Mouse (Mus musculus): ENCODE results near the gene Hdac10. TPM values are rescaled to one million over a fixed set of nuclear protein-coding genes. Genes with fewer than 3 reads are reported as not detected.

Gene Hdac10
- total RNA-seq (2021): 10 to 100 TPM; 15.2 to 15.8 TPM
- long read RNA-seq, experiment 1, partial matches to known transcripts: 2 of 30 reads
- long read RNA-seq, experiment 1, other reads (novel, unspliced or antisense): 25 of 30 reads
- long read RNA-seq, experiment 2, partial matches to known transcripts: 1 of 18 reads
- long read RNA-seq, experiment 2, other reads (novel, unspliced or antisense): 16 of 18 reads

DNA sequence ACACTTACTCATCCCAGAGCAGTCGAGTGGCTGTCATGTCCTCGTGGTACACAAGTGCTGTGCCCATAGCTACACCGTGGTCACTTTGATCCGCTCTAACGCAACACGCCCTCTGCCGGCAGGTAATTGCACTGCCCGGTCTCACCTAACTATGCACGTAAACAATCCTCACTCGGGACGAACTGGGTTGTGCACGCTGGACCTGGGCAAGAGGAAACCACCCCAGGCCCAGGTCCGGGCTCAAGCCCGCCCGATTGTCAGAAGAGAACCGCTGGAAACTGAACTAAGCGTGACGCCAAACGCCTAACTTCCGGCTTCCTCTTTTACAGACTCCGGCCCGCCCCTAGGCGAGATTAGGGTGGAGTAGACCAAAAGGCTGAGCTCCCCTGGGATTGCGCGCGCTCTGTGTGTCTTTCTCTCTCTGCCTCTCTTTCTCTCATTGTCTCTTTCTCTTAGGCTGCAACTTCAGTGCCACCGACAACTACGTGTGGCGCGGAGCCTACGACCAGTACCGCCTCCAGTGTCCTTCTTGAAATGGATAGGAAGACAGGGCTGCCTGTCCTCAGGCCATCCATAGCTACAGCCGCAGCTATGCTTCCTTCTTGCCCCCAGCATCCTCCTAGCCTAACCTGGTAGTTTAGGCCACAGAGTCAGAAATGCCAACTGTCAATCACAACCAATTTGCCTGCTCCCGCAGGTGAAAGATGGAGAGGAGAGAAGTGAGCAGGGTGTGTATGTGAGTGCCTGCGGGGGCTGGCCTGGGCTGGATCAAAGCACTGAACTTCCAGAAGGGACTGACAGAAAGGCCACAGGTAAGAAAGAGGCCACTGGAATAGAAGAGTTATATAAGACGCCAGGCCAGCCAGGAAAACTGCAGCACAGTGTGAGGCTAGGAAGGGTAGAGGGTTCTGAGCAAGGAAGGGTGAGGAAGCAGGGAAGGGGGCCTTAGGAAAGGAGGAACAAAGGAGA is at the start of gene Hdac10:
Gene Hdac10, minus strand, starts transcription at position 319 of the 969 bp plus-strand sequence.
- DNase-seq (ENCODE audit: low spot score in 2 of 2): peak; percentile 85 to 87

DNA sequence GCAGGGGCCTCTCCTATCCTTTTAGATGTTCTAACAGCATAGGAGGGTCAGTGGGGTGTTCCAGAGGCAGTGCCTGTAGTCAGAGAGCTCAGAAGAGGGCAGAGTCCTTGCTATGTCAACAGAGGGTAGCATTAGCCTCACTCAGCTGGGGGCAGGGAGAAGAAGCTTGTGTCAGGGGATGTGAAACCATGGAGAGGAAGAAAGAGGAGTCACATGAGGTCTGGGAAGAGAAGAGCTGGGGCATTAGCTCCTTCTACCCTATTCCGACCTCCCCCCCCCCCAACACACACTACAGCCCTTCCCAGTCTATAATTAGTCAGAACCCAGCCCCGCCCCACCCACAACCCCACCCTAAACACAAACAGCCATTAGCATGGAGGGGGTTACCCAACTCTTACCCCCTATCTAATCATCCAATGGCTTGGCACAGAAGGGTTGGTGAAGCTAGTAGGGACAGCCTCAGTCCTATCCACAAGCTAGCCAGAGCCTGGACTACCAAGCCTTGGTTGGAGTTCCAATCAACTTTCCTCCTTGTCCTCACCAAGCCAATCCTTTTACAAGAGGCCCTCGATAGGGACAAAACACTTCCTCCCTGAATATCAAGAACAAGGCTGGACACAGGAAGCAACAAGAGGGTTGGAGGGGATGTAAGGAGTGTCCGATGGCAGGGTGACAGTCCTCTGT is 49.2 kb upstream of the Hdac10 start:
- no peak for DNase-seq (ENCODE audit: low spot score in 2 of 2)

GRCm38 (mm10) chr15:89177121-89177520 is 48.6 kb upstream of the Hdac10 start:
- DNase-seq (ENCODE audit: low spot score in 2 of 2): peak in 1 of 2 experiments; percentile 31

DNA sequence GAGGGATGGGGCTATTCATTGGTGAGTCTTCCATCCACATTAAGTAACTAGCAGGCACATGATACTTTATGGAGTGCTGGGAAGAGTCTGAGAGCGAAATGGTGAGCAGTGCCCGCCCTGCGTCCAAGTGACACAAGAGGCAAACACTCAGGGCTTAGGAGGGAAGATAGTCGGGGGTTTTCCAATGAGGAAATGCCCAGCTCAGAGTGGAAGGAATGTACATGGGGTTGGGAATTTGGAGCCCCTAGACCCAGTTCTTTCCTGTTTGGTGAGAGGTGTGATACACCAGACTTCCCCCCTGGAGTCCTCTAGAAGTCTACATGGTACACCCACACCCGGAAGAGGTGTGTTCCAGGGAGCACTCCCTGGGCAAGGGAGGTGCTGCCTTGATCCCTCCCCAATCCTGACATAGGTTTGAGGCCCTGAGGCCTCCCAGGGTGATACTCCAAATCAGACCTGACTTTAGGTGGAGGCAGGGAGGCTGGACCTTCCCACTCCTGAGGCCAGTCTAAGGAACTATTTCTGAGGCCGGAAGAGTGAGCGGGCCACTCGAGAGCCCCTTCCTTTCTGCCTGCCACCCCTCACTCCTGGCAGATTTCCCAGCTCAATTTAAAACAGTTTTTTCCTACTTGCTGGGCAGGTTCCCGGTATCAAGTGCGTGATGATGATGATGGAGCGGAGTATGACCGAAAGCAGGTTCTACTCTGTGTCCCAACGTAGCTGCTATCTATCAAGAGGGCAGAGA is 47.1 kb upstream of the Hdac10 start:
- no peak for DNase-seq (ENCODE audit: low spot score in 2 of 2)

GRCm38 (mm10) chr15:89174889-89175339 is 46.4 kb upstream of the Hdac10 start:
- DNase-seq (ENCODE audit: low spot score in 2 of 2): no peak

GRCm38 (mm10) chr15:89173906-89174214 is 45.4 kb upstream of the Hdac10 start:
- DNase-seq (ENCODE audit: low spot score in 2 of 2): peak in 1 of 2 experiments; percentile 35

DNA sequence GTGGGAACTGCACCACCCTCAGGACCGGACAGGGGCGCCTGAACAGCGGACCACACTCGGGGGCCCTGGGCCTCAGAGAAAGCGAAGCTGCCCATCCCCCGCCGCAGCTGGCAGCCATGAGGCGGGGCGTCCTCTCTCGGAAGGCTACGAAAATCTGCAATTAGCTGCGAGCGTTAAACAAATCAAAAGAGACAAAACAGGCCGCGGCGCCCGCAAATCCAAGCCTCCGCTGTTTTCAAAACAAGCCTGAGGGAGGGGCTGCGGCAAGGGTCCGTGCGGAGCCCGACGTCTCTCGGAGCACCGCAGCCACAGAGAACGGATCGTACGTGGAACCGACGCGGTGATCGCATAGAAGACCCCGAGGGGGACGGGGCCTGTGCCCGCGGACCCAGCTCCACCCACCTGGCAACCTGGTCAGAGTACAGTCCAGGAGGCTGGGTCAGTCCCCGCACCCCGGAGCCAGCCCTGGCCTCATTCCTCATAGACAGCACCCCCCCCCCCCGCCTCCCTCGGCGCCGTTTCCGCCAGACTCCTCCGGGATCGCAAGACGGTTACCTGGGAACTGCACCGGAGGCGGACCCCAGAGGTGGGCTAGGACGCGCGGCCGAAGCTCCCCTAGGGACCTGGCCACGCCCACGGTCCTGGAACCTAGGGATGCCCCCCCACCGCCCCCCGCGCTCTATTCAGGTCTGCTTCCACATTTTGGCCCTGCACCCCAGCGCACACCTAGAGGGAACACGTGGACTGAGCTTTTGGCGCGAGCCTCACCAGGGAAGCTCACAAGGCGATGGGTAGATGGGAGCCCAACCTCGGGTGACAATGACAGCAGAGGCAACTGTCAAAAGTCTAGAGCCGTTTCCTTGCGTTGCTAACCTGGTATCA is 44.8 kb upstream of the Hdac10 start:
- peak; percentile 27 to 31 for DNase-seq (ENCODE audit: low spot score in 2 of 2)

- no peak for DNase-seq (ENCODE audit: low spot score in 2 of 2)
These were observed 43.9 kb upstream of the Hdac10 start for GRCm38 (mm10) chr15:89172276-89172935.

GRCm38 (mm10) chr15:89171526-89172051 is 43.1 kb upstream of the Hdac10 start:
- no peak for DNase-seq (ENCODE audit: low spot score in 2 of 2)

DNA sequence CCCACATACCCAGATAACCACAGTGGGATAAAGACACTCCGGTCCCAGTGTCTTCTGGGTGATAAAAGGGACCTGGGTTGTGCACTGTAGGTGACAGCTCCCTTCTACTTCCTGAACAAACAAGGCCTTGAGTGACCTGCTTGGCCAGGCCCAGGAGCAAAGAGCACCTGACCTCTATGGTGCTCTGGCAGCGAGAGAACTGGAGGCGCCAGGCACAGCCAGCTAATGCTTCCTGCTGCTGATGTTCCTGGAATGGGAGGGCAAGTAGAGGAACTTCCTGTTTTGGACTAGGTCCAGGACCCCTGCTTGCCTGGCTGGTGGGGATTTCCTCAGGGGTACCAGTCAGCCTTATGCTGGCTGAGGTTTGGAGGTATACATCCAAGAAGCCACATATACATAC is 41.6 kb upstream of the Hdac10 start:
- DNase-seq (ENCODE audit: low spot score in 2 of 2): no peak

GRCm38 (mm10) chr15:89169431-89169830 is 40.9 kb upstream of the Hdac10 start:
- DNase-seq (ENCODE audit: low spot score in 2 of 2): peak; percentile 81 to 87

- no peak for DNase-seq (ENCODE audit: low spot score in 2 of 2)
These were observed 40.4 kb upstream of the Hdac10 start for GRCm38 (mm10) chr15:89168922-89169321.

DNA sequence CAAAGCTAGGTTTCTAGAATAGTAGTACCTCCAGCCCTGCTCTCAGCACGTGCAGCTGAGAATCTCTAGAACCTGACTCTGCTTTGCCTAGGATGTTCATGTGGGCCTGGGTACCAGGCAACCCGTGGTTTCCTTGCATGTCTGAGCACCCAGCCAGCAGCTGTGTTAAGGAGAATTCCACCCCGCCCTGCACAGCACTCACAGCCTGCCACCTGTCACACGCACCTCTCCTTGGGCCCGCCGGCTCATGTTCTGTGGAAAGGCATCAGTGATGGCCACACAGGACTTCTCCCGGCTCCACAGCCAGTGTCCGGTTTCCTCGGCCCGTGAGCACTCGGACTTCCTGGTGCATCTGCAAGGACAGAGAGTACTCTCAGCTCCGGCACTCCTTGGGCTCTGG is 37.0 kb upstream of the Hdac10 start:
- DNase-seq (ENCODE audit: low spot score in 2 of 2): no peak

- no peak for DNase-seq (ENCODE audit: low spot score in 2 of 2)
These were observed 32.9 kb upstream of the Hdac10 start for GRCm38 (mm10) chr15:89161397-89161796.

- DNase-seq (ENCODE audit: low spot score in 2 of 2): no peak
These were observed 30.0 kb upstream of the Hdac10 start for GRCm38 (mm10) chr15:89158516-89158915.

DNA sequence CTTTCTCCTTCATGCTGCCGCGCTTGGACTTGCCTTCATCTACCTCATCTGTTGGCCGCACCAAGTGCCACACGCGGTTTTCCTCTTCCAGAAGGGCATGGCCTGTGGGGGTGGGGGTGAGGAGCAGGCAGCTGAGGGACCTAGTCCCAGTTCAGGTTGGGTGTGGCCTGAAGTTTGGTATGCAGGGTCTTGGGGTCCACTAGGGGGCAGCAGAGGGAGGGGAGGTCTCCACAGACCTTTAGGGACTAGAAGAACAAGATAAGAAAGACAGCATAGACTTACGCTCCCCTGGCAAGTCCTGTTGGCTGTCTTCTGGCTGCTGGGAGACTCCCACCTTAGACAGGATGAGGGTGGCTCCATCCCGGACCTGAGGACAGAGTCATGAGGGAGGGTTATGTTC is 29.5 kb upstream of the Hdac10 start:
- peak; percentile 55 to 68 for DNase-seq (ENCODE audit: low spot score in 2 of 2)

DNA sequence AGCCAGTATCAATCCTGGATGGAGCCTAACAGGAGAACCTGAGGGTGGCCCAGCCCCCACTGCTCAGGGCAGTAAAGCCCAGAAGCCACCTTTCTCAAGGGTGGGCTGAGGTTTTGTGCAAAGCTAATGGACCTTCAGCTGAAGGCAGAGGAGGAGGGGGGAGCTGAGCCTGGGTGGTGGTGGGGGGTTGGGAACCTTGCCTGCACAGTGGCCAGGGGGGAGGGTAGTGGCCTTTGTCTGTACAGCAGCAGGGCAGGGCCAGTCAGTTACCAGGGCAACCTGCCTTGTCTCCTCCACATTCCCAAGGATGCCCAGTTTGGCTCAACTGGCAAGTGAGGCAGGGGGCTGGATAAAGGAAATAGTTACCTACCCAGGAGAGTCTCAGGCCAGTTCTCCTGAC is 23.8 kb upstream of the Hdac10 start:
- no peak for DNase-seq (ENCODE audit: low spot score in 2 of 2)

GRCm38 (mm10) chr15:89150041-89150390 is 21.5 kb upstream of the Hdac10 start:
- DNase-seq (ENCODE audit: low spot score in 2 of 2): no peak

GRCm38 (mm10) chr15:89149271-89150040 is 21.0 kb upstream of the Hdac10 start, which contains the start of gene Mapk11:
Gene Mapk11 (minus strand): TSS chr15:89149628.
- DNase-seq (ENCODE audit: low spot score in 2 of 2): peak; percentile 42 to 61

Data from left cerebral cortex, adult 18-20 months (tissue).